8 mouse cellular contexts compared by ENCODE assay signal in the genomic region with DNA sequence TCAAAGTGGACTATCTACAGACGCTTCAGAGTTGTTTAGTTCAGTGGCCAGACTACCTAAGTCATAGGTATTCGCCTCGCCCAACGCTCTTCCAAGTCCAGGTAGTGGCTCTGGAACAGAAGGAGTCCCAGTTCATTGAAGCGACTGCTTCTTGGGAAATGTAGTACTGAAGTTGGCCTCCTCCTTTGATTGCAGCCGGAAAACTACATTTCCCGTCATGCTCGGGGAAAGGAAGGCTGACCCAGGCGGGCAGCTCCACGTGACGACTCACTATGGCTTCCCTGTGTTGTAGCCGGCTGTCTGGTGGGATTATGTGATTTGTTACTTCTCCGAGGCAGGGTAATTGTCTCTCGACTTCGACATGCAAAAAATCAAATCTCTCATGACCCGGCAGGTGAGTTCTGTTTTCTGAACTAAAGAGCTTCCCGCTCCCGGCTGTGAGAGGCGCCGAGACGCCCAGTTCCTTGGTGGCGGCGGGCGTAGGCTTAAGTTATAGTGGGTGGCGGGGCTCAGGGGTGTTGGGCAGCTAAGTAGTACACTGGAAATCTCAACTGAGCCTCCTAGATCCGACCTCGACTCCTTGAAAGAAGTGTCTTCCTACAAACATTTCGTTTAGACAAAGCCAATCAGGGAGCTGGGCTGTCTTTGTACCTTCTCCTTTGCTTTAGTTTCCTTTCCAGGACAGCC. TPM values are rescaled to one million over a fixed set of nuclear protein-coding genes. Genes with fewer than 3 reads are reported as not detected.
A peak's percentile ranks its signal among the peaks of the same experiment; 100 is the strongest.
DNase-seq lines count a peak whose midpoint lies in the region; ATAC-seq and TF ChIP-seq lines count a peak whose summit lies in the region.

TSS of gene Hepacam2 (minus strand) at position 137 of the 687 bp plus-strand sequence.
TSS of gene Vps50 (plus strand) at position 221 of the 687 bp plus-strand sequence.

- peak within 1 kb of the TSS; percentile 26; the same call in 1 of the 2 replicates for H3K27ac ChIP-seq in bone marrow macrophage, adult 2 months (ENCODE audit: insufficient read depth, low read depth, low read length)
- no peak within 1 kb of the TSS for H3K27ac ChIP-seq in embryonic fibroblast, embryonic 13.5 days (ENCODE audit: insufficient read depth, low read length)
- no peak within 1 kb of the TSS for H3K27ac ChIP-seq in kidney, embryonic 14.5 days (ENCODE audit: low read depth, low read length)
- no peak within 1 kb of the TSS for H3K27ac ChIP-seq in limb, embryonic 15.5 days

- H3K9ac ChIP-seq in kidney, embryonic 14.5 days (ENCODE audit: low read depth, low read length) = peak within 1 kb of the TSS; percentile 65
- peak within 1 kb of the TSS; percentile 46 for H3K9ac ChIP-seq in limb, embryonic 15.5 days

- WGBS in kidney, embryonic 14.5 days = 2% methylated on average over 28 of the region's 28 CpGs
- 1% methylated on average over 28 of the region's 28 CpGs for WGBS in limb, embryonic 15.5 days

- H3K36me3 ChIP-seq in kidney, embryonic 14.5 days (ENCODE audit: control insufficient read depth, insufficient read depth, low read length) = no peaks in the 10 kb centered on the region
- no peaks in the 10 kb centered on the region for H3K36me3 ChIP-seq in limb, embryonic 15.5 days

- H3K4me1 ChIP-seq in bone marrow macrophage, adult 2 months (ENCODE audit: control insufficient read depth, insufficient read depth, low read length) = peaks cover 17% of the 10 kb centered on the region
- no peaks in the 10 kb centered on the region for H3K4me1 ChIP-seq in embryonic fibroblast, embryonic 13.5 days (ENCODE audit: control insufficient read depth, insufficient read depth, low read length)
- 0 out of 2 replicates have a peak, but pooled peaks cover 3% of the 10 kb centered on the region for H3K4me1 ChIP-seq in kidney, embryonic 14.5 days (ENCODE audit: control insufficient read depth, insufficient read depth, low read length)
- peaks cover 7% of the 10 kb centered on the region; the same call in 1 of the 2 replicates for H3K4me1 ChIP-seq in limb, embryonic 15.5 days

- H3K27me3 ChIP-seq in kidney, embryonic 14.5 days (ENCODE audit: control insufficient read depth, insufficient read depth, low read length) = no peaks in the 10 kb centered on the region; the same call in 1 of the 2 replicates
- no peaks in the 10 kb centered on the region for H3K27me3 ChIP-seq in limb, embryonic 15.5 days

- H3K9me3 ChIP-seq in kidney, embryonic 14.5 days (ENCODE audit: control insufficient read depth, low read length) = no peaks in the 10 kb centered on the region
- no peaks in the 10 kb centered on the region for H3K9me3 ChIP-seq in limb, embryonic 15.5 days

- peak; percentile 89 for DNase-seq in A20 (ENCODE audit: low read depth, low spot score)
- DNase-seq in heart, adult 9 months (ENCODE audit: low spot score in 2 of 2) = peak; percentile 91
- peak; percentile 53 to 68 for DNase-seq in monocyte, adult 2 months (ENCODE audit: low read depth in 1 of 2, low spot score in 2 of 2)
- DNase-seq in spleen, postnatal 36 days (ENCODE audit: low spot score in 2 of 2) = peak; percentile 87 to 88

- peak; percentile 99 for ATAC-seq in kidney, embryonic 14.5 days (ENCODE audit: low FRiP score, low TSS enrichment)
- peak; percentile 96 for ATAC-seq in limb, embryonic 15.5 days (ENCODE audit: insufficient number of reproducible peaks, low FRiP score, low TSS enrichment, low read depth)

- H3K4me2 ChIP-seq in kidney, embryonic 14.5 days (replicated peaks; ENCODE audit: low read depth, low read length) = peak within 1 kb of the TSS; percentile 90
- H3K4me2 ChIP-seq in limb, embryonic 15.5 days = peak within 1 kb of the TSS; percentile 75

- peak within 1 kb of the TSS; percentile 98 for H3K4me3 ChIP-seq in bone marrow macrophage, adult 2 months (ENCODE audit: insufficient read depth, low read length)
- peak within 1 kb of the TSS; percentile 98 for H3K4me3 ChIP-seq in embryonic fibroblast, embryonic 13.5 days (ENCODE audit: insufficient read depth, low read length)
- peak within 1 kb of the TSS; percentile 84 for H3K4me3 ChIP-seq in kidney, embryonic 14.5 days (ENCODE audit: low read length)
- H3K4me3 ChIP-seq in limb, embryonic 15.5 days = peak within 1 kb of the TSS; percentile 69

- TF ChIP-seq CTCF in bone marrow macrophage, adult 2 months (IDR thresholded peaks at IDR 0.05; ENCODE audit: low read depth, low read length) = no peak
- TF ChIP-seq CTCF in embryonic fibroblast, embryonic 13.5 days (IDR thresholded peaks at IDR 0.05; ENCODE audit: borderline replicate concordance, insufficient read depth, low read length) = no peak

- no peak for TF ChIP-seq POLR2A in bone marrow macrophage, adult 2 months (IDR thresholded peaks at IDR 0.05; ENCODE audit: borderline replicate concordance, low read depth, low read length)
- TF ChIP-seq POLR2A in embryonic fibroblast, embryonic 13.5 days (IDR thresholded peaks at IDR 0.05; ENCODE audit: low read depth, low read length) = peak; percentile 71

RNA-seq across cellular contexts. Expression of gene Hepacam2, which starts in this region (rescaled TPM):
- polyA plus RNA-seq in bone marrow macrophage, adult 2 months (2012; ENCODE audit: insufficient read depth, insufficient read length, missing spikeins) = 0.74 and 0.83 TPM in 2 replicates
- polyA plus RNA-seq in embryonic fibroblast, embryonic 13.5 days (2011; ENCODE audit: insufficient read length, low read depth, missing spikeins) = not detected in 2 replicates
- polyA plus RNA-seq in kidney, embryonic 14.5 days (2014; fragmentation: Nextera tagmentation; extraction: Ambion mirVana) = 0.86 and 0.88 TPM in 2 replicates
- polyA plus RNA-seq in limb, embryonic 15.5 days (2015; fragmentation: Nextera tagmentation; extraction: Ambion mirVana) = 0.08 and 0.15 TPM in 2 replicates

RNA-seq across cellular contexts. Expression of gene Vps50, which starts in this region (rescaled TPM):
- polyA plus RNA-seq in bone marrow macrophage, adult 2 months (2012; ENCODE audit: insufficient read depth, insufficient read length, missing spikeins) = 35.3 and 39.8 TPM in 2 replicates
- 23.8 and 28.6 TPM in 2 replicates for polyA plus RNA-seq in embryonic fibroblast, embryonic 13.5 days (2011; ENCODE audit: insufficient read length, low read depth, missing spikeins)
- polyA plus RNA-seq in kidney, embryonic 14.5 days (2014; fragmentation: Nextera tagmentation; extraction: Ambion mirVana) = 23.7 and 33.1 TPM in 2 replicates
- polyA plus RNA-seq in limb, embryonic 15.5 days (2015; fragmentation: Nextera tagmentation; extraction: Ambion mirVana) = 25.8 and 26.3 TPM in 2 replicates
